Mouse (Mus musculus) testis, postnatal 14 days (tissue): ENCODE measurements around the gene Cela1.

Experiments
- DNase-seq: peaks from one replicate; pipeline ENCODE4 v3.0.0; 2021; ENCODE audit warnings: low spot score

Gene Cela1

DNA sequence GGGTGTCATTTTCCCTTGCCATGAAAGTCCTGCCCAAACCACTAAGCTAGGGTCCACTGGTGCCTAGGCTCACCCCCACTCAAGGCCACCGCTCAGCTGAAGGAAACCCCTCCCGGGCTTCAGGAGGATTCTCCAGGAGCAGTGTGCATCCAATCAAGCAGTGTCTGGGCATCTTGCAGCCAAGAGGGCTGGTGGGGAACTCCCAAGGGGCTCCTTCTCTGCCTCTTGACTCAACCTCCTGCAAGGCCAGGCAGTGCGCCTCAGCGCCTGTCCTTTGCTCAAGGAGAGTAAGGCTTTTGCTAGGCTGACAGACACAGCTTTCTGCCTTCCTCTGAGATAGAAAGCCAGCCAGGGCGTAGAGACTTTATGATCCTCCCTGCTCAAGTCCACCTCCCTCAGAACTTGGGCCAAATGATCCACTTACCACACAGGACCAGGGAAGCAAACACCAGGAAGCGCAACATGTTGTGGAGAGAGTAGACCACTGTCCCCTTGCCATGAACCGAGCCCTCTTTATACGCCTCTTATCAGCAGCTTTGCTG is at the start of gene Cela1:
Gene Cela1, minus strand, starts transcription at position 492 of the 542 bp plus-strand sequence.
- DNase-seq, result no peak

DNA sequence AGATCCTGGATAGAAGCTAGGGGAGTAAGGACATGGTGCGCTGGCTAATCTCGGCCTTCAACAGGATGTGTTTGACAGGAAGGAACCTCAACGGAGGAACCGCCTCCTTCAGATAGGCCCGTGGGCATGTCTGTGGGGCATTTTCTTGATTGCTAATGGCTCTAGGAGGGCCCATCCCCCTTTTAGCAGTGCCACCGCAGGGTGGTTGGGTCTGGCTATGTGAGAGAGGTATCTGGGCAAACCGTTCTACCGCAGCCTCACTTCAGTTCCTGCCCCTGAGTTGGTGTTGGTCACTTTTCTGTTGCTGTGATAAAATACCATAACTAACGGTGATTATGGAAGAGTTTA is 48.2 kb upstream of the Cela1 start:
- no peak for DNase-seq

DNA sequence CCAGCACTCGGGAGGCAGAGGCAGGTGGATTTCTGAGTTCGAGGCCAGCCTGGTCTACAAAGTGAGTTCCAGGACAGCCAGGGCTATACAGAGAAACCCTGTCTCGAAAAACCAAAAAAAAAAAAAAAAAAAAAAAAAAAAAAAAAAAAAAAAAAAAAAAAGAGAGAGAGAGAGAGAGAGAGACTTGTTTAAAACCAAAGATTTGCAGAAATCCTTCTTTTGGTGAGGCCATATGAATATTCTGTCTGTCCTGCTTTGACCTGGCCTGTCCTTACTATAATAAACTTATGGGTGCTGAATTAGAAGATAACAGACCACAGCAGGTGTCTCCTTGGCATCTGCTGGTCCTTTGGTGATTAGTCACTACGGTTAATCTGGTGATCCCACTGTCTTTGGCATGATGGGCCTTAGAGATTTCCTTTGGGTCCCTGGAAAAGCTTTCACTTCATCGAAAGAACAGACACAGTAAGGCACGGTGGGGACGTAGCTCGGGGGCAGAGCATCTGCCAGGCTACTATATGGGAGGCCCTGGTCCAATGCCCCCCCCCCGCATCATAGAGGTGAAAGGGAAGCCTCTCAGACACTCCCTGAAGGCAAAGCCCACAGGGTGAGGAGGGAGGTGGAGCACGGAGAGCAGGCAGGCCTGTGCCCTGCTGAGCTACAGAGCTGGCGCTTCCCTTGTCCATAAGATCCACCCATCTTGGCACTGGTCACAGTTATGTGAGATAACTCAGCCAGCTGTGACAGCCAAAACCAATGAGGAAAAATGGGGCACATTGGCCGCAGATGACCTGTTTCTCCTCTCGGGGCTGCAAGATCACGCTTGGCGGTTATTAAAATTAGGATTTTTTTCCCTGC is 47.6 kb upstream of the Cela1 start:
- no peak for DNase-seq

DNA sequence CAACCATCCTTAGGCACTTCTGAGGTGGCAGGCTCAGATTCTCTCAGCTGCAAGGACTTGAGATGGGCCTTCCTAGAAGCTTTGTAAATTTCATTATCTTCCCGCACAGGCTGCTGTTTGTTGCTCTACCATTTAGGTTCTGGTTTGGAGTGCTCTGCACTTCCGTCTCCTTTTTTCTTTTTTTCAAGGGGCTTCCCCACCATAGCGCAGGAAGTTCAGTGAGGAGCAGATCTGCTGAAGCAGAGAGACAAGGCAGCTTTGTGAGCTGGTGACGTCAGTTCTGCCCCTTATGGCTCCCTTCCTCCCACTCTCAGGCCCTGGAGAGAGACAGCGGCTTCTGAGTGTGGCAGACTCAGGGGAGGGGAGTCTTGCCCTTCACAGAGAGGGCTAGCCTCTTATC is 44.9 kb upstream of the Cela1 start:
- peak; percentile 53 for DNase-seq

DNA sequence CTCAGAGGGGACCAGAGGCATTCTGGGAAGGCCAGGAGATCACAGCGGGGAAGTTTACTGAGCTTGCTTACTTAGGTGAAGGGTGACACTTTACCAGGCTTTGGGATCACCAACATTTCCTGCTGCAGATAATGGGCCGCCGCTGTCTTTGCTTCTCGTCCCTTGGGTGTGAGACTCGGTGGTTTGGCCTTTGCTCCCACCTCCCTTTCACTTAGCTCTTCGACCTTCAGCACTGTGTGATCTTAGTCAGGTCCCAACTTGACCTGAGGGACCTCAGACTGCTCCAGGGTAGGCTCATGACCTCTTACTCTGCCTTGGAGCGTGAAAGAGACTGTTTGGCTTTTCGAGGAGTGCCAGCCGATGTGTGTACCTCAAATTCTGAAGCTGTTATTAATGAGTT is 43.4 kb upstream of the Cela1 start:
- no peak for DNase-seq

DNA sequence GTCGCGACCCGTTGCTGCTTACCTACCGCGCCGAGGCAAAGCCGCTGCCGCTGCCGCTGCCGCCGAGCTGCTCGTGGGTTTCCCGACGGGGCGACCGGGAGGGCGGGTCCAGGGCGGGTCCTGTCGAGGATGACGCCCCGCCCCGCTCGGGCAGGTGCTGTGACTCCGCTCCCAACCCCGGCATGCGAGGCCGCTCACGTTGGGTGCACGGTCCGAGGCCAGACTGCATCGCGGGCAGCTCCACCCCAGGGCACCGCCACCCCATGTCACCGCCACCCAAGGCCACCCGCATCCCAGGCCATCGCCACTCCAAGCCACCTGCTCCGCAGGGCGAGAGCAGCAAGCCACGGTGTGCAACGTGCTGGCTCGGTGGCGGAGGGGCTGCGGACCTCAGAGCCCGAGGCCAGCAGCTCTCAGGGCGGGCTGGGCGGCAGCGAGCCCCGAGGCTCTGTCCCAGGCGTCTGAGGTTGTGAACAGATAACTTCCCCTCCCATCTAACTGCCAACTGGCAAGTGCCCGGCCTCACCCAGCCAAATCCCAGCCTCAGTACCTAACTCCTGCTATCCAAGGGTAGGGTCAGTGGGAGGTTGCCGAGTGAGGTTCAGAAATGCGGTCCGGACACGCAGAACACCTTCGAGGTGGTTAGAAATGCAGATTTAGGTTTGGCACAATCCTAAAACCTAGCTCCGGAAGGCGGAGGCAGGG is 41.7 kb upstream of the Cela1 start, which contains the start of gene Galnt6:
Gene Galnt6, minus strand, starts transcription at position 96 of the 705 bp plus-strand sequence.
- DNase-seq, result peak; percentile 66

DNA sequence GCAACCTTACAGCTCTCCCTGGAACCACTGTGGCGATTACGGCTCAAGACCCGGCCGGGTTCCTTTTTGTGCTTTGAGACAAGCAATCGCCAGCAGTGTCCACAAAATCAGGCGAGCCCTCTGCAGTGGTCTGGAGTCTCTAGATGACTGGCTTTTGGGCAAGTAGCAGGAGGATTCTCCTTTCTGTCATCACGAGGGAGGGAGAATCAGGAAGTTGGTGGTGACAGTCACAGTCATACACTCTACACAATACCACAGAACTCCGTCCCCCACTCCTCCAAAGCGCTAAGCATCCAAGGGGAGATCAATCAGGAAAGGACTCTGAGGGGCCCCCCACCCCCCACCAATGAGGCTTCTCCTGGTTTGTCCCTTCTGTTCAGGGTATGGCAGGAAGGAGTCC is 40.9 kb upstream of the Cela1 start:
- DNase-seq, result no peak

DNA sequence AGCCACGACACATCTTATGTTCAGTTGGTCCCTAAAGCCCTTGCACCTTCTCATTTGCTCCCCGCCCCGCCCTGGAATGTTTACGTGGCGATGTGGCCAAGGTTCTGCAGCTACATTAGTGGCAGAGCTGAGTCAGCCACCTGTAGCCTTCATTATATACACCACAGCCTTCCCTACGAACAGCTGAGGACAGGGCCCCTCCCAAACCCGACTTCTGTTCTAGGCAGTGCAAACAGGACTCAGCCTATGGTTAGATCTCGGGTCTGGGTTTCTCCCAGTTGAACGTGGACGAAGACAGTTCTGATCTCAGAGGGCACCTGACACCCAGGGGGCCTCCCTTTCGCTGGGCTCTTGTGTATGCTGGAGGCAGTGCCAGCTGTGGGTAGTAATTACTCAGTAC is 40.1 kb upstream of the Cela1 start:
- DNase-seq, result no peak

DNA sequence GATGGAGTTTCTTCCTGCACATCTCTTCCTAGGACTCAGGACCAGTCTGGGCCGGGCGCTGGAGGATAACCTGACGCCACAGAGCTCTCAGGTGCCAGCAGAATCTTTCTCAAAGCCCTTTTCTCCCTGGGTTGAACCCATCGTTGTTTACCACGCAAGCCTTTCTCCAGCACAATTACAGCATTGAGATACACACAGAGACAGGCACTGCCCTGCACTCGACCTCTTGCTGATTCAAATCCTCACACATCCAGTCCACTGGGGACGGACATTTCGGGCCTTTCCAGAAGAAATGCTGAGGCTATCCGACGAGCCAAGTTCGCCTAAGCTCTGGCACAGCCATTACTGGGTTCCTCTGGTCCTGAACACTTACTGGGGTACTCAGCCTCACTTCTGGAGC is 39.0 kb upstream of the Cela1 start:
- DNase-seq, result no peak

DNA sequence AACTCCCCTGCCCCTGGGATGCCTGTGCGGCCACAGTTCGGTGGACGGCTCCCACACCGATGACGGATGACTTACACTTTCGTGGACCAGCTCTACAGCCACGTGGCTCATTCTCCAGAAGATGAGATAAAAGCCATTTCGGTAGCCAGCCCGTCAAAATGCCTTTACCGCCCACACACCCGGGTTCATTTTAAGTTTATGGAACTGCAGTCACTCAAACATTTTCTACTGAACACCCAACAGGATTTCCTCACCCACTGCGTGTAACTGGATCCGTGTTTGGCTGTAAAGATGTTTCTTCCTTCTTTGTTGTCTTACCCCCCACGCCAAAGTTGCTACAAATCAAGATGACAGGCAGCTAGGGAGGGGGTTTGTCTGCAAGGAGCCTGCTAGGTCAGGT is 35.8 kb upstream of the Cela1 start:
- DNase-seq, result no peak

DNA sequence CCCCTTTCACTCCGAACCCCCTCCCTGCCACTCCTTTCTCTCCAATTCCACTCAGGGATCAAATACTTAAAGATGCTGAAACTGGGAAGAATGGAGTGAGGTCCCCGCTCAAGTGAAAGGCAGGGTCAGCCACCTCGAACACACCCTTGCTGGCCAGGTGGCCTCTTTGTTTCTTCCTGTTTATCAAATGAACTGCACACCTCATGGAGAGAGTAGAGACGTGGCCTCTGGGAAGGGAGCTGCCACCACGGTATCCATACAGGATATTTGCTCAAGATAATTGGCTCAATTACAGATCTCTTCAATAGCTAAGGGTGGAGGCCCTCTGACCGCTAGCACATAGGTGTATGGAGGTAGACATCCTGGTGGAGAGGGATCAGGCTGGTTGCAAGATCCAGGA is 34.8 kb upstream of the Cela1 start:
- no peak for DNase-seq

DNA sequence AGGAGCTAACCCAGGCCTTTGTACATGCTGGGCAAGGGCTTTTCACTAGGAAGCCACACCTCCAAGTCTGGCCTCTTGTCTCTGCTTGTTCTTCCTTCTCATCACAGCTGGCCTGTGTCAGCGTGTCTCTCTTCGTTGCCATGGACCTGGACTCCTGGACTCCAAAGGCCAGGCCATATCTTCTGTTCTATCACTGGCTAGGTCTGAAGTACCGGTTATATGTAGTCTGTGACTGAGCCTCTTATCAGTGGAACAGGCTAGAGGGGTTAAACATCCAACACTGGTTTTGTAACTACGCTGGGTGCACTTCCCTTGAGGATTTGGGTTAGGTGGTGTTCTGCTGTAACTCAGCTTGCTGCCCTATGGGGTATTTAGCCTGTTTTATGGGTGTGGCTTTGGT is 34.3 kb upstream of the Cela1 start:
- DNase-seq, result no peak

DNA sequence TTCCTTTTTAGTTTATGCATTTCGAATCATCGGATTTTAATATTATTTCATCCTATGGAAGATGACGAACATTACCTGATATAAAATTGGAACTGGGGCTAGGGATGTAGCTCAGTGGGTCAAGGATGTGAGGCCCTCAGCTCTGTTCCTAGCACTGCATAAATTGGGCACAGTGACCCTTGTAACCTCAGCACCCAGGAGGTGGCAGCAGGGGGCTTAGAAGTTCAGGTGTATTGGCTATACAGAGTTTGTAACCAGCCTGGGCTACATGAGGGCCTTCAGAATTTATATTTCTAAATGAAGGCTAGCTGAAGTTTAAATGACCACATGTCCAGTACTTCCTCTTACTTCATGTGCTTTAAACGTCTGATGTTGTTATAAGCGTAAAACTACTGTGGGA is 33.7 kb upstream of the Cela1 start:
- no peak for DNase-seq

DNA sequence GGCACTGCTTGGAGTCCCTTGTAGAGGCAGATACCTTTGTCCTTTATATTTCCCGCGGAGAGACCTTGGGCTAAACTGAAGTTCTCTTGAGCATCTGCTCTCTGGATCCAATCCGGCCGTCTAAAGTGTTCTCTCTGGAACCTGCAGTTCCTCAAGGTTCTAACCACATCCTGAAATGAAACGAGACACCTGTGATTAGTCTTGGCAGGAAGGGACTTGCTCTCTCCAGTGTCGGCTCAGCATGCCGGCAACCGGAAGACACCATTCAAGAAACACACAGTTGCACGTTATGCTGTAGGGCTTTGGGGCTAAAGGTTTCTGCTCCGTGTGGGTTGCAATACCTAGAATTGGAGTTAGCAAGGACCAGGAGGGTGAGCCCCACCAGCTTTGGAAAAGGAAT is 32.3 kb upstream of the Cela1 start:
- DNase-seq, result no peak

DNA sequence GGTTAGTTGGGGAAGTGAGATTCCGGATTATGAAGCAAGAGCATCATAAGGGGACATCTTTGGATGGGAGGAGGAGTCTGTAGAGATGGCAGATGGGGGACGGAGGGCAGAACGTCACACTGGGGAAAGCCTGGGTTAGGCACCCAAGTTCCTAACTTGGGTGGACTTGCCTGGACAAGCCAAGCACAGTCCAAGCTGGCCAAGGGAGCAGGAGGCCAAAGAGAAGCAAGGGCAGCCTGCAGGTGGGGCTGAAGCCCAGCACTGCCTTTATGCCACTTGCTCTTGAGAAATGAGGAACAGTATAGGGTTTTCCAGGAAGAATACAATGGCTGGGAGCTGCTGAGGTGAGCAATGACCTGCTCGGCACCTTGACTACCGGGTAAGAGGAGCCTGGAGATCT is 31.5 kb upstream of the Cela1 start:
- DNase-seq, result no peak

DNA sequence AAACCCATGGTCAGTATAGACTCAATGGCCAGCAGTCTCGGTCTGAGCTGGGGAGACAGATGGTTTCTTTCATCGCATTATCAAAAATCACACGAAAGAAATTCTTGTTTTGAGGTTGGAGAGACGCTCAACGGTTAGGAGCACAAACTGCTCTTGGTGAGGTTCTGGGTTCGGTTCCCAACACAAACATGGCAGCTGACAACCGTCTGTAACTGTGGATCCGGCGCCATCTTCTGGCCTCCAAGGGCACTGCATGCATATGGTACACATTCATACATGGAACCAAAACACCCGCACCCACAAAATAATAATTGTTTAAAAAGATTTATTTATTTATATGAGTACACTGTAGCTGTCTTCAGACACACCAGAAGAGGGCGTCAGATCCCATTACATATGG is 30.9 kb upstream of the Cela1 start:
- DNase-seq, result no peak

DNA sequence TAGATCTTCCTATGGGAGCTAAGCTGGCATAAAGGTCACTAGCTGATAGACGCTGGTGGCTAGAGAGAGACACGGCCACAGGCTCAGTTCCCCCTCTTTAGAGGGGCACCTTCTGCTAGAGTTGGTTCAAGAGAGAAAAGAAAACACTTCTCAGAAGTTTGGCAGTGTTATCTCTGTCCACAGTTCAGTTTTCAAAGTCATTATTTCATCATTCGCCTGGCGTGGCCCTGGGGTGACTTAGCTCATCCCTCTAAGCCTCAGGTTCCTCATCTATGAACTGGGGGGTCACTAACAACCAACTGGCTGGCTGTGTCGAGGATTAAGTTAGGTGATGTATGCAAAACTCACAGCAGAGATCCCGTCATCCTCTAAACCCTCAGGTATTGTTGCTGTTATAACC is 30.2 kb upstream of the Cela1 start:
- no peak for DNase-seq

DNA sequence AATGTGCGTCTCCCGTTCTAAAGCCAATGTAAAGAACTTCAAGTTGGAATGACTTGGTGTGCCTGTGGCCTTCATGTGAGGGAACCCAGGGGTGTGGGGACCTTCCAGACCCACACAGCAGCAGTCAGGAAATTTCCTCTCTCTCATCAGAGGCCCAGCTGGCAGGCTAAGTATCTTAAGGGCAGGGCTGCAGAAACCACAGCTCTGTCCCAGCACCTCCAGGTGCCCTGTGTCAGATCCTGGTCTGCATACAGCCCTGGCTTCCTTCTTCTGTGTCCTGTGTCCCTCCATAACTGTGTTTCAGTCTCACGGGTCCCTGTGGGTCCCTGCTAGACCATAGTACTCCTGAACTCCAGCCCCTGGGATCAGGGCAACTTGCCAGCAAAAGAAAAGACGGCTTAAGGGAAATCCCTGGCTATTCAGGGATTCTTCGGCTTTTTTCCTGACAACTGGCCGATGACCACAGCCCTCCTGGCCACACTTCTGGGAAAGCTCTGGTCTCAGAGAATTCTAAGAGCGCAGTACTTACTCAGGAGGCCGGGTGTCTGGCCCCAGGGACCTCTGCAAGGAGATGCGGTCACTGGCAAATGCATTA is 27.8 kb upstream of the Cela1 start:
- no peak for DNase-seq

DNA sequence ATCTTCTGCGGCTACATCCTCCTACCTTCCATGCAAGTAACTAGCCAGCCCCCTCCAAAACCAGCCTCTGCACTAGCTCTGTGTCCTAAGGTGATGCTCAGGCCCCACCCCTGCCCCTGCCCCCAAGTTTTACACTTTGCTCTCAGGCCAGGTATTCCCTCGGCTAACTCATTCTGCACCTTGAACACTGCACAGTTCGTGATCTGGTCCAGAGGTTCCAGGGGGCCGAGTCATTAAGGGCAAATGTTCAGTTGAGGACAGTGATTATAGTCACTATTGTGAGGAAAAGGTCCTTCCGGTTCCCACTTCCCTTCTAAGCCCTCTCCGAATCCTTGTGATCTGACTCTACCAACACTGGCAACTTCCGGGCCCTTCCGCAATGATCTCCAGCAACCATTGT is 26.7 kb upstream of the Cela1 start:
- DNase-seq, result no peak

DNA sequence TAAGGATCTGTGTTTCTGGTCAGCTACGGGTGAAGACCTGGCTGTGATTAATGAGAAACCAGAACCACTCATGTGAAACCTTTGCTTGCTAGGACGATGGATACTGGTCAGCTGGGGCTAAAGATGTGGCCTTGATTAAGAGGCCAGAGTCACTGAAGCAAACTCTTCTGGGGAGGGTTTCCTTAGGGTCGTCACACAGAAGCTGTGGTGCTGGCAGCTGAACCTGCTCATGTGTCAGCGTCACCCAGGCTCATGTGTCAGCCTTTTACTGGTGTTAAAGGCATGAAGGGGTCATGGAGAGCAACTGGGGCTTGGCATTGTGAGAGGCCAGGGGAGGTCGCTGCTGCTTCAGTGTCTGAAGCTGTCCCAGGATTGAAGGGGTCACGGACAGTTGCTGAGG is 23.1 kb upstream of the Cela1 start:
- no peak for DNase-seq

DNA sequence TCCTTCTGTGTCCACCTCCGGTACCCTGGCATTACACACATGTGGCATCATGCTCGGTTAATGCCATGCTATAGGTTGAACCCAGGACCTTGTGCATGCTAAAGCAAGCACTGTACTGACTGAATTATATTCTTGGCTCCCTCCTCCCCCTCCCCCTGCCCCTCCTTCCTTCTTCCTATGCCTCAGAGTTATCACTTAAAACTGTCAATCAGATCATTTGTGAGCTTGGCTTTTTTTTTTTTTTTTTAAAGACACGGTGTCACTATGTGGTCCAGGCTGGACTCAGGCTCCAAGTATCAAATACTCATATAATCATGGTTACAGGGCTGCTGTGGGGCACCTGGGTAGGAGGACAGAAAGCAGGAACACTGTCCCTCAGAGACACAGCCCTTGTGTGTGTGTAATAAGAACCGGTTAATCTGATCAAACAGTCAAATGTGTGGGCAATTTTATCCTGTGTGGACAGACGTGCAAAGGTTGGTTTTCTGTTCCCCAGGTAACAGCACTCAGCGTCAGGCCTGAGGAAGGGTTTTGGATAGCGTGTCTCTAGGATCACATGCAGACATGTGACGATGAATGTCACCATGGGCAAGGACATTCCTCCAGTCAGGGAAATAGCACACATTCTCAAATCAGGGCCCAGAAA is 20.8 kb upstream of the Cela1 start:
- DNase-seq, result no peak

DNA sequence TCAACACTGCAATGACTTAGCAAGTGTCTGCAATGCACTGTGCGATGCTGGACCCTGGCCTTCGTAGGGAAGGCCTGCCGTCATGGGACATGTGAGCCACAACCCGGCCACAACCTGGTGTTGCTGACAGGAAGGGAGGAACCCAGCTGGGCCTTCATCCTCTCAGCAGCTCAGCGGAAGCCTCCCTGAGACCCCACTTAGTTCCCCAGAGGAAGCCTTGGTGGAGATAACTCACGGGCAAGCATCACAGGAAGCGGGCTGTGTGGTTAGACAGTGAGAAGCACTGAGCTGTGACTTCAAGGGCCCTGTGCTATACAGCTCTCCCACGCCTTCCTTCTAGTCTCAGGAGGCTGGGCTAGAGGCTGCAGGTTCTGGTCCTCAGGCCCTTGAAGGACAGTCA is 18.5 kb upstream of the Cela1 start:
- DNase-seq, result no peak

DNA sequence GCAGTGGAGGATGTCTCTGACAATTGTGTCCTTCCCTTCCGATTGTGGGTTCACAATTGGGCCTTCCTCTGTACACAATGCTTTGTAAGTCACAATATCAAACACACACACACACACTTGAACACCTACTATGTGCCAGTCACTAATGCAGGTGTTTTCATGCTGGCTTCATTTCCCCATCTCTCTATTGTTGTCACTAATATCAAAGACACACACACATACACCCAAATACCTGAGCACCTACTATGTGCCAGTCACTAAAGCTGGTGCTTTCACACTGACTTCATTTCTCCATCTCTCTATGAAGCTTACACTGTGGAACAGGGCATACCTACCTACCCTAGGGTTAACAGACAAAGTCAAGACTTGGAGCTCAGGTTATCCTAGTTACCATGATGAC is 17.7 kb upstream of the Cela1 start:
- no peak for DNase-seq
